Mouse (Mus musculus) cerebellum, adult 2 months (tissue): ENCODE measurements around the gene Gm17359.

ENCODE experiments used
- CTCF ChIP-seq: fragments of 200-500 bp; IDR thresholded peaks from 2 replicates; pipeline ENCODE4 v1.5.1; 2011; ENCODE audit warnings: low read depth, mild to moderate bottlenecking, control low read depth, low read length, moderate library complexity, borderline replicate concordance; ENCODE audit not compliant: insufficient read depth
- POLR2A ChIP-seq: fragments of 200-500 bp; IDR thresholded peaks from 2 replicates; pipeline ENCODE4 v1.6.1; 2011; ENCODE audit warnings: low read length, control low read depth, borderline replicate concordance; ENCODE audit not compliant: insufficient read depth

- TF ChIP-seq CTCF = no peak
- TF ChIP-seq POLR2A = no peak
Measured at GRCm38 (mm10) chr3:79445041-79445440, 108.6 kb downstream of the Gm17359 start.
